Mouse (Mus musculus) G1E-ER4 (cell line): ENCODE measurements around the gene Rrp12. TPM values are rescaled to one million over a fixed set of nuclear protein-coding genes. Genes with fewer than 3 reads are reported as not detected.

Source experiments
- GATA1 ChIP-seq: IDR thresholded peaks from one replicate; pipeline ENCODE4 v1.8.0; 2012; ENCODE audit warnings: low read length, inconsistent platforms
- polyA plus RNA-seq: library from polyadenylated mRNA; stranded (reverse); fragments of >175 nt; gene quantifications from 2 replicates; pipeline ENCODE4 v1.2.3, GENCODE M21; 2012

Gene Rrp12
- polyA plus RNA-seq, 1 experiment = 45.6 TPM

GRCm38 (mm10) chr19:41872285-41872684 lies 23.7 kb downstream of the Rrp12 start:
- TF ChIP-seq GATA1 = no peak

DNA sequence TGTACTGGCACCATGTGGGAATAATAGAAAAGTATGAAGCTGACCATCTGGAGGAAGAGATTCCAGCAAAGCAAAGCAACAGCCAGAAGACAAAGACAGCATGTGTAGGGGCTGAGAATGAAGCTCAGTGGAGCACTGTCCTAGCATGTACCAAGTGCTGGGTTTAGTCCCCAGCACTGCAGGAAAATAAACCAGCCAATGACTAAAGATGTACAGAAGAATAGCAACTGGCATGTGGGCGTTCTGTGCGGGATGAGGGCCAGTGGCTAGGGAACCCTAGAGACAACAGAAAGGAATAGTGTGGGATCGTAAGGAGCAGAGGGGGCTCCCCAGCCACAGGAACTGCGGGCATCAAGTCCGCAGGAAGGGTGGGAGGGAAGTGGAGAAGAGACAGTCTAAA lies 26.7 kb downstream of the Rrp12 start:
- no peak for TF ChIP-seq GATA1

DNA sequence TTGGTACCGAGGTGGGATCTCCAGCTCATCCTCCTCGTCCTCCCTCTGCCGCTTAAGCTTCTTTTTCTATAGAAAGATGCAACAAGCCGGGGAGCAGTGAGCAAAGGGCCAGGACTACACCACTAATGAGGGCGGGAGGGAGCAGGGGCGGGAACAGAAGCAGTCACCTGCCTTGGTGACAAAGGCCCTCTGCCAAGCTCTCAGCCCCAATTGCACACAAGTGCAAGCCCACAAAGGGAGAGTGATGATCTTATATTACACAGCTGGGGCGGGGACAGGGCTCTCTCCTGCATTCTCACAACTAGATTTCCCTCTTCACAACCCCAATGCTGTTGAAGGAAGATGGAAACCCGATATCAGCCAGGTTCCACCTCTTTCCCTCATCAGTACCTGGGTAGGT lies 29.3 kb downstream of the Rrp12 start:
- TF ChIP-seq GATA1 = no peak

- TF ChIP-seq GATA1 = no peak
Measured at GRCm38 (mm10) chr19:41857816-41858310, 38.1 kb downstream of the Rrp12 start.

GRCm38 (mm10) chr19:41857086-41857762 lies 38.7 kb downstream of the Rrp12 start:
- peak; percentile 68 for TF ChIP-seq GATA1

DNA sequence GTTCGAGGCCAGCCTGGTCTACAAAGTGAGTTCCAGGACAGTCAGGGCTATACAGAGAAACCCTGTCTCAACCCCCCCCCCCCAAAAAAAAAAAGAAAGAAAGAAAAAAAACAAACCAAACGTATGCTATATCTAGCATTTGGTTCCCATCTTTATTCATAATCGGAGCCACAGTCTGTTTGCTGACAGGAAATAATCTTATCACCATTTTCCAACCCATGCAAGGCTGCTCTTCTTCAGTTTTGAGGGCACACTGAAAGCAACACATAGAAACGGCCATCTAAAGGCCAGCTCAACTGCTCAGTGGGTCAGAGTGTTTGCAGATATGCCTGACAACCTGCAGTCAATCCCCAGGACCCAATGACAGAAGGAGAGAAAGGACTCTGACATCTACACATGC lies 43.5 kb downstream of the Rrp12 start:
- no peak for TF ChIP-seq GATA1

GRCm38 (mm10) chr19:41850719-41851543 lies 45.0 kb downstream of the Rrp12 start:
- no peak for TF ChIP-seq GATA1

DNA sequence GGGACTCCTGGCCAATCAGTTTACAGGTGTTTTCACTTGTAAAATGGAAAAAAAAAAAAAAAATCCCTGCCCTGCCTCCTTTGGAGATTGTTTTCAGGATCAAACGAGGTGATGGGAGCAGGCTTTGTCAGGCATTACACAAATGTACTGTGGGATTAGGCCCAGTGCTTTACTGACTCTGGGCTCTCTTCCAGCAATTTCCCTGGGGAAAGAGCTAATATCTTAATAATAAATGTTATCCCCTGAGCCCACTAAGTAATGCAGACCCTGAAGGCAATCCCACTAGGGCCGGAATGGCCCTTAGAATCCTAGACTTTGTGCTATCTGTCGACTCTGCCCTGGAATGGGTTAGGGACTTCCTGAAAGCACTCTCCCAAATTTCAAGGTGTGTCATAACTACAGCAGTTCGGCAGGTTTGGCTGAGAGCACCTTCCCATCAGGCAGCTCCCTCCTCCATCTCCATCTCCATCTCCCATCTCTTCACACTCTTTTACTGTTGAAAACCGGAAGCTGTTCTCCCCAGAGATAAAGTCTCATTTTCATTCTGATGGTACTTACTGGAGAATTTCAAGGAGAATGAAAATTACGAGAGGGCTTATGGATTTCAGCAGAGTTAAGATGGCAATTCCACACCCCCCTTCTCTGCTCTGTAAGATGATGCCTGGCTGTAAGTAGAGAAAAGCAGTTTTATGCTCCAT lies 45.8 kb downstream of the Rrp12 start:
- no peak for TF ChIP-seq GATA1

DNA sequence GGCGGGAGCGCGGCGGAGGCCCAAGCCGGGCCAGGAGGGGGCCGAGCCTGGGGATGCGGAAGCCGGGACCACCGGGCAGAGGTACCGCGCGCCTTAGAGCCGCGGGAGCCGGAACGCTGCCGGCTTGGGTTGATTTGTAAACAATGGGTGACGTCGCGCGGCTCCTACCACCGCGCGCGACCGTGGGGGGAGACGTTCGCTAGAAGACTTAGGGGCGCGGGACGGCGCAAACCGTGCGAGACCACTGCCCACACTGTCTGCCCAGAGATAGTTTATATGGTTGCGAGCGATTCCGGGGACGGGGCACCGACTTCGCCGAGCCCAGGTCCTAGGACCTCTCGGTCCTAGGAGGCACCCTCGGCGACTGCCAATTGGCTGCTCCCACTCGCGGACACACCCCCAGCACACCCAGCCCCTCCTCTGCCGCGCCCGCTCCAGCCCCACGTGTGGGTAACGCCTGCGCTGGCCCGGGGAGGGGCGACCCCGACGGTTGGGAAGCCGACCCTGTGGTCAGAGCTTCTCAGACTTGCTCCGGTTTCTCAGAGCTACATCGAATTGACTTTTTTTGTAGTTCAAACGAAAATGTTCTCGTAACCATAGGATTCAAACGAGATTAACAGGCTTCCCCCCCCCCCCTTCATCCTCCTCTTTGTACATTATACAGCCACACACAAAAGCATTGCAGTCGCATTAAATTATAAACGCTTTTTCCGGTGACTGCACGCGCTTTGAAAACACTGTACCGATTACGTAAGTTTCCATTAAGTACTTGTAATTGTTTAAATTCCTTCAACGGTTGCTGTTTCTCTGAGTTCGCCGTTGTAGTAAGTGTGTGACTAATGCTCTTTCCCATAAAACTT lies 47.8 kb downstream of the Rrp12 start, which contains the start of gene Frat2:
Gene Frat2 (minus strand): TSS at position 141 of the 860 bp plus-strand sequence.
- TF ChIP-seq GATA1 = no peak

DNA sequence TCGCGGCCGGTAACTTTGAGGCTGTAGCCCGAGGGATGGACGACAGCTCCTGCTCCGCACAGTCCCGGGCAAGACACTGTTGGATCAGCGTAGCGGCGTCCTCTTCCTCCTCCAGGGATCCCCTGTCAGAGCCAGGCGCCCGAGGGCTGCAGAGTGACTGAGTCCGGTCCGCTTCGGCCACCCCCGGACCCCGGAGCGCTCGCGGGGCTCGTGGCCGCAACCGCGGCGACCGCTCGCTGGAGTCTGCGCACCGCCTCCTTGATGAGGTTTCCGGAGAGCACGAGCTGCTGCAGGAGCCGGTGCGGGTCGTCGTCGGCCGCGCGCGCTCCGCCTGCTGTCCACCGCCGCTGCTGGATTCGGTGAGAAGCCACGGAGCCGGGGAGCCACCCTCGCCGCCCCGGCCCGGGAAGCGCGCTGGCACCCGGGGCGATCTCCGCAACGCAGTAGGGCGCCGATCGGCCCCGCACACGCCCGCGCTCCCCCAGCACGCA lies 48.8 kb downstream of the Rrp12 start:
- TF ChIP-seq GATA1 = no peak

- TF ChIP-seq GATA1 = no peak
Measured at GRCm38 (mm10) chr19:41846366-41847090, 49.4 kb downstream of the Rrp12 start.

- TF ChIP-seq GATA1 = no peak
Measured at GRCm38 (mm10) chr19:41844345-41844744, 51.6 kb downstream of the Rrp12 start.

GRCm38 (mm10) chr19:41842706-41843105 lies 53.3 kb downstream of the Rrp12 start:
- no peak for TF ChIP-seq GATA1

- TF ChIP-seq GATA1 = no peak
Measured at GRCm38 (mm10) chr19:41842196-41842595, 53.8 kb downstream of the Rrp12 start.

DNA sequence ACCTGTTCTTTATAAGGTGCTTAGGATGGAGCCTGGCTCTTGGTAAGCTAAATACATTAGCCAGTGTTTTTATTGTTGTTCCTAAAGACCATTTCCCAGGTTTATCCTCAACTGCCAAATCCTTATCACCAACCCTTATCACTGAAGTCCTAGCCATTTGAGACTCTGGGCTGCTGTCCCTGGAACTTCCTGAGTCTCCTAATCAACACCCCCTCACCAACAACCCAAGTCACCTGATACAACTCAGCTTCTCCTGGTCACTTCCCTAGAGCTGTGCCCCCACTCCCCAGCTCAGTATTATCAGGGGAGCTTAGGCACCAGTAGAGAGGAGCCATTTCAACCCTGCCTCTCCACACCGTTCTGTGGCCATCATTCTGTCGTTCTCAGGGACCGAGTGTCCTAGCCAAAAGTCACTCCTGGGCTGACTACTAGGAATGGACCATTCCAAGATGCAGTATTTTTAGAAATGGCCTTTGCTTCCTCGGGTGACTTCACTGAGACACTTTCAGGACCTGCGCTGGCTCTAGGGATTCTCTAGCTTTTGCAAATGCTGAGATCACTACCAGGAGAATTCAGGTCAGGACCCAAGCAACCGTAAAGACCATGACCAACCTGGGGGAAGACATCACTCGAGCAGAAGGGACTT lies 54.7 kb downstream of the Rrp12 start:
- TF ChIP-seq GATA1 = no peak
